Mouse (Mus musculus) hindbrain, embryonic 14.5 days (tissue): ENCODE results near the gene Sun3. TPM values are rescaled to one million over a fixed set of nuclear protein-coding genes. Genes with fewer than 3 reads are reported as not detected.

Experiments
- ATAC-seq: fragments of 200-750 bp; cut with Nextera tagmentation; 2 replicates; pipeline ENCODE4 v1.8.0; 2017; ENCODE audit warnings: moderate number of reproducible peaks, mild to moderate bottlenecking, moderate TSS enrichment, moderate library complexity; ENCODE audit not compliant: low FRiP score
- DNase-seq: peaks from one replicate; pipeline ENCODE4 v3.0.0-alpha.2; 2015; ENCODE audit warnings: low spot score
- H3K27ac ChIP-seq: fragments of 300-500 bp; sonication (generic); 2 replicates; pipeline ENCODE4 v1.5.1; 2014; ENCODE audit warnings: mild to moderate bottlenecking, moderate library complexity
- H3K27me3 ChIP-seq: fragments of 300-500 bp; sonication (generic); 2 replicates; pipeline ENCODE4 v1.6.1; 2014; ENCODE audit warnings: mild to moderate bottlenecking, low read length, mixed read lengths; ENCODE audit not compliant: control insufficient read depth, insufficient read depth
- H3K36me3 ChIP-seq: fragments of 300-500 bp; sonication (generic); replicated peaks from 2 replicates; pipeline ENCODE4 v1.6.1; 2014; ENCODE audit not compliant: control insufficient read depth, insufficient read depth
- H3K4me1 ChIP-seq: fragments of 300-500 bp; sonication (generic); replicated peaks from 2 replicates; pipeline ENCODE4 v1.6.1; 2014; ENCODE audit warnings: antibody characterized with exemption, low read length, mixed read lengths; ENCODE audit not compliant: control insufficient read depth, insufficient read depth
- H3K4me2 ChIP-seq: fragments of 300-500 bp; sonication (generic); replicated peaks from 2 replicates; pipeline ENCODE4 v1.6.1; 2014; ENCODE audit warnings: mild to moderate bottlenecking, moderate library complexity
- H3K4me3 ChIP-seq: fragments of 300-500 bp; sonication (generic); replicated peaks from 2 replicates; pipeline ENCODE4 v1.5.1; 2014; ENCODE audit warnings: mild to moderate bottlenecking, low read length
- H3K9ac ChIP-seq: fragments of 300-500 bp; sonication (generic); 2 replicates; pipeline ENCODE4 v1.6.1; 2014
- H3K9me3 ChIP-seq: fragments of 300-500 bp; sonication (generic); 2 replicates; pipeline ENCODE4 v1.6.1; 2016; ENCODE audit warnings: low read length; ENCODE audit not compliant: control insufficient read depth
- WGBS: fragments of 180-500 bp; shearing (Covaris S2); extraction: QIAGEN DNeasy Blood & Tissue Kit; methylation state at CpG from one replicate; pipeline ENCODE4 v1.1.7; 2014; 5-methylcytosine and 5-hydroxymethylcytosine counted together
- polyA plus RNA-seq: library from polyadenylated mRNA; unstranded; fragments of >200 nt; fragmentation: Nextera tagmentation; extraction: Ambion mirVana; gene quantifications from 2 replicates; pipeline ENCODE4 v1.2.1, GENCODE M21; 2014

Sun3 gene
- polyA plus RNA-seq, 1 experiment from 2014 or later = 0.33 TPM

DNA sequence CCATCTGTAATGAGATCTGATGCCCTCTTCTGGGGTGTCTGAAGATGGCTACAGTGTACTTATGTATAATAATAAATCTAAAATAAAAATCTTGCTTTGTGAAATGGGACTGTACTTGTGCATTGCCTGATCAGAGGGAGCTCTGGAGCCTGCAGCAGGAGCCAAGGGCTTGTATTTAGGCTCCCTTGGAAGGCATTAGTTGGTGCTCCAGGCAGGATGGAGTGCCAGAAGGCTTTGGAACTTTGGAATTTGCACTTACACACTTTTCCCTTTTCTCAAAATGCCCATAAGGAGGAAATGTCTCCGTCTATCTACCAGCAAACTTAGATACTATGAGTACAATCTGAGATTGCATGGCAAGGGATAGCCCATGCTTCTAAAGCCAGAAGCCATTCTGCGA is 2.2 kb downstream of the Sun3 start:
- no peaks in the 10 kb centered on the region for H3K4me1 ChIP-seq
- ATAC-seq = no peak
- H3K27me3 ChIP-seq = peaks cover 17% of the 10 kb centered on the region
- no peak overlapping the region for H3K4me3 ChIP-seq
- no peak overlapping the region for H3K9ac ChIP-seq
- H3K36me3 ChIP-seq = no peaks in the 10 kb centered on the region
- no peak overlapping the region for H3K27ac ChIP-seq
- no peak overlapping the region for H3K4me2 ChIP-seq
- WGBS = 93% methylated on average over 2 of the region's 2 CpGs
- H3K9me3 ChIP-seq = no peaks in the 10 kb centered on the region
- no peak for DNase-seq

DNA sequence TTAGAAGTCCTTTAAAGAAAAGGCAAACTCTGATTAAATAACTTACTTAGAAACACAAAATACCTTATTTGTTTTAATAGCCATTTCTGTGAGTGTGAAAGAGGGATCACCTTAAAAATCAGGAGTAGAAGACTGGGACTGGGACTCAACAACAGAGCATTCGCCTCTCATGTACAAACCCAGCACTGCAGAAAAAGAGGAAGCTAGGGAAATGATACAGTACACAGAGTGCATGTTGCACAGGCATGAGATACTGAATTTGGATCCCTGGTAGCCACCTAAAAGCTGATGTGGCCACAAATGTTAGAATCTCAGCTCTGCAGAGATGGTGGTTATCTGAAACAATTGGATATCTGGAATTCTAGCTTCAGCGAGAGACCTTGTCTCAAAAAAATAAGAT is 17.3 kb downstream of the Sun3 start:
- H3K27me3 ChIP-seq = no peaks in the 10 kb centered on the region
- no peak overlapping the region for H3K4me2 ChIP-seq
- H3K27ac ChIP-seq = no peak overlapping the region
- no peak overlapping the region for H3K9ac ChIP-seq
- no peaks in the 10 kb centered on the region for H3K9me3 ChIP-seq
- no peaks in the 10 kb centered on the region for H3K4me1 ChIP-seq
- H3K4me3 ChIP-seq = no peak overlapping the region
- no peak for ATAC-seq
- no peak for DNase-seq
- H3K36me3 ChIP-seq = no peaks in the 10 kb centered on the region
- 91% methylated on average over 2 of the region's 2 CpGs for WGBS

DNA sequence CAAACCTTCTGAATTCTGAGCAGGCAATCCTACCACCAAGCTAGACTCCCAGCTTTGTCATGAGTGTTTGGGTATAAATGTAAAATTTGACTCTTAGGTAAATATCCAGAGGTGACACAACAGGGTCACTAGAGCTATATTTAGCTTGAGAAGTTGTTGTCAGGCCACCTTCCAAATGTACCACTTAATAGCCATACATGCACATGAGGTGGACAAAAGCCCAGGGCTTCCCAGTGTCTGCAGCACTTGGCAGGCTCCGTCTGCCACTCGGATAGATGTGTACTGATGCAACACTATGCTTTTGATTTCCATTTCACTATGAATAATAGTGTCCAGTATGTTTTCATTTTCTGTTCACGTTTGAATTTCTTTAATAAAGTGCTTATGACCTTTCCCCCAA is 23.6 kb downstream of the Sun3 start:
- Histone ChIP-seq H3K4me3 (no peak overlapping the region), H3K27ac (no peak overlapping the region), H3K9ac (no peak overlapping the region), H3K4me1 (no peaks in the 10 kb centered on the region), H3K4me2 (no peak overlapping the region), H3K9me3 (no peaks in the 10 kb centered on the region), H3K27me3 (no peaks in the 10 kb centered on the region), H3K36me3 (no peaks in the 10 kb centered on the region)
- 83% methylated on average over 3 of the region's 3 CpGs for WGBS
- DNase-seq (no peak), ATAC-seq (no peak)

DNA sequence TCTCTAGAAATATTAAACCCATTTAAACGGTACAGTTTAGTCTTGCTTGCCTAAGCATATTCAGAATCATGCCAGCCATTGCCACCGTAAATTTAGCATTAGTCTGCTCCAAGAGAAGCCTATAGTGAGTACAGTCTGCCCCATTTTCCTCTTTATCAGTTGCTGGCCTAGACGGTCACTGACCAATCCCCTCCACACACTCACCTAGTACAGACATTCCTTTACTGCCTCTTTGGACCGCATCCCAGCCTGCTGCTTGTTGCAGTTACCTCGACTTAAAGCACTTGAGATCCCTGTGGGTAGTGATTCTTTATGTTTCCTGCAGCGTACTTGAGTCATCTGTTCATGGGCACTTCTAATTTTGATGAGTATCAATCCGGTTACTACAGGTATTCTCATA is 24.0 kb downstream of the Sun3 start:
- H3K4me2 ChIP-seq = no peak overlapping the region
- WGBS = 83% methylated on average over 7 of the region's 7 CpGs
- no peaks in the 10 kb centered on the region for H3K9me3 ChIP-seq
- ATAC-seq (no peak), DNase-seq (no peak)
- H3K27me3 ChIP-seq = no peaks in the 10 kb centered on the region
- H3K36me3 ChIP-seq = no peaks in the 10 kb centered on the region
- no peak overlapping the region for H3K4me3 ChIP-seq
- H3K9ac ChIP-seq = no peak overlapping the region
- no peak overlapping the region for H3K27ac ChIP-seq
- no peaks in the 10 kb centered on the region for H3K4me1 ChIP-seq

DNA sequence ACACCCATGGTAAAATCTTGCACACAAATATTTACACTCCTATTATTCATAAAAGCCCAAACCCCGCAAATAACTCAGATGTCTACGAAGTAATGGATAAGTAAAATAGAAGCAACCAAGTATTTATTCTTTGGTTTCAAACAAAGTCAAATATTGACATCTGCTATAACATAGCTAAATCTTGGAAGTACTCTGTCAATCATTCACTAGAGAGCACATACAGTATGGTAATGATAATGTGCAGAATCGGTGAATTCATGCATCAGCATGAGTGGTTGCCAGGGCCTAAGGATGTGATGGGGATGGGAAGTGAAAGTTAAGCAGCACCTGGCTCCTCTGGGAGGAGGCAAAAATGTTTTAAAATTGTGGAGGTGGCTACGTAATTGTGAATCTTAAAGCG is 28.6 kb downstream of the Sun3 start:
- 95% methylated on average over 5 of the region's 5 CpGs for WGBS
- H3K4me3 ChIP-seq = no peak overlapping the region
- no peak for ATAC-seq
- H3K9ac ChIP-seq = no peak overlapping the region
- H3K4me1 ChIP-seq = no peaks in the 10 kb centered on the region
- no peaks in the 10 kb centered on the region for H3K27me3 ChIP-seq
- DNase-seq = no peak
- no peak overlapping the region for H3K4me2 ChIP-seq
- no peak overlapping the region for H3K27ac ChIP-seq
- no peaks in the 10 kb centered on the region for H3K9me3 ChIP-seq
- H3K36me3 ChIP-seq = no peaks in the 10 kb centered on the region

DNA sequence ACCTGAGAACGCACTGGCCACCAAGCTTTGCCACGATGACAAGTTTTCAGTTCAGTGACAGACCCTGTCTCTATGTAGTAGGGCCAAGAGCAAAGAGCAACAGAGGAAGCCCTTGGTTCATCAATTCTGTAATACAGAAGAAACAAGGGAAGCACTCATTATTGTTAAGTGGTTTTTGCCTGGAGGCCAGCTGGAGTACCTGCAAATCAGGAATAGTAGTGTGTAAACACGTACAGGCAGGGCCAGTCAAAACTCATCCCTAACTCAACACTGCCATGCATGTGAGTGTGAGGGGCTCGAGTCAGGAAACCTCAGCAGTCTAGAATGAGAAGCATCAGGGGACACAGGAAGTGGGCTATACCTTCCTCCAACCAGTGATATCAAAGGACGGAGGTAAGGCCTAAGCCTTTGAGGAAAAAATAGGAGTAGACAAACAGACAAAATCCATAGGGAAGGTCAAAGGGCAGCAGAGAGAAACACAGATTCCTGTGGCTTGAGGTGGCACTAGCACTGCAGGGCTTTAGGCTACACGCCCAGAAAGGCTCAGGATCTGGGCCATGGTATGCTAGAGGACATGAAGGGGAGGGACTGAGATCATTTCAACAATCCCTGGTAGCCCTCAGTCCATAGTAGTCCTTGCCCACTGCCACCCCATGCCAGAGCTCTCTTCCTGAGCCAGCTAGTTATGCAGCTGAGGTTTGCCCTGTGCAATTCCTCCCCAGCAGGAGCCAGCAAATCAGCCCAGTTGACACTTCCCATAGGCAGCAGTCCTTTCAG is 30.1 kb downstream of the Sun3 start:
- H3K27me3 ChIP-seq = no peaks in the 10 kb centered on the region
- 81% methylated on average over 6 of the region's 6 CpGs for WGBS

DNA sequence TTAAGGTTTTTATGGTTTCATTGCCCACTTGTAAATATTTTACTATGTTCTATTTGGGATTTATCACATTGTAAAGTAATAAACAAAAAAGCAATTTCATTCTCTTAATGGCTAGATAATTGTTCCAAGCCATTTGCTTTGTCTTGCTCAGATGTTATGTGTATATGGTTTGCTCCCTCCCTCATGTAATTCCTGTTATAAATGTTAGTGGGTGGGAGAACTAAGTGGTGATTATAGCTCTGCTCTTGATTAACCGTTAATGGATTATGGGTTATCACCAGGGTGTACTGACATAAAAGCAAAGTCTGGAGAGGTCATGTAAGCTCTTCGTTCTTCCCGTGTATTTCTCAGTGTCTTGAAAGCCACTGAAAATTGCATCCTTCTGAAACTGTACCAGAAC is 34.1 kb downstream of the Sun3 start:
- 83% methylated on average over 3 of the region's 3 CpGs for WGBS
- Histone ChIP-seq H3K4me3 (no peak overlapping the region), H3K4me2 (no peak overlapping the region), H3K9ac (no peak overlapping the region), H3K4me1 (peaks cover 7% of the 10 kb centered on the region), H3K36me3 (no peaks in the 10 kb centered on the region), H3K27ac (no peak overlapping the region), H3K27me3 (no peaks in the 10 kb centered on the region), H3K9me3 (no peaks in the 10 kb centered on the region)
- ATAC-seq = no peak
- no peak for DNase-seq

More for the DNA sequence above, 30.1 kb downstream of the Sun3 start:
- Histone ChIP-seq H3K4me2 (no peak overlapping the region), H3K27ac (no peak overlapping the region), H3K36me3 (no peaks in the 10 kb centered on the region), H3K4me3 (no peak overlapping the region), H3K4me1 (no peaks in the 10 kb centered on the region), H3K9me3 (no peaks in the 10 kb centered on the region), H3K9ac (no peak overlapping the region)
- ATAC-seq = no peak
- DNase-seq = no peak

DNA sequence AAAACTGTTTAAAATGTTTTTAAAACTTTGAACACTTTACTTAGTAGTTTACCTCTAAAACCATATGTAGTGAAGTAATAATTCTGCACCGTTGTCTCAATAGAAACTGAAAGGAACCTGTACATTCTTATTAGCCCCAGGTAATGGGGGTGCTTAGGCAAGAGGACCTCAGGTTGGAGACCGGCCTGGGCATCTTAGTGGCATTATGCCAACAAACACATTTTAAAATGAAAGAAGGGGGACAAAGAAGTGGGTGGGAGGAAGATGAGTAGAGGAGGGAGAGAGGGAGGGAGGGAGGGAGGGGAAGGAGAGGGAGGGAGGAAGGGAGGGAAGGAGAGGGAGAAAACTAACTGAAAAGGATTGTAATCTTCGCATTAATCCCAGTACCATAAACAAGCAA is 37.4 kb downstream of the Sun3 start:
- ATAC-seq (no peak; the same call in 1 of the 2 replicates), DNase-seq (no peak)
- Histone ChIP-seq H3K4me2 (peak overlapping the region; percentile 75), H3K4me3 (peak overlapping the region; percentile 70), H3K36me3 (no peaks in the 10 kb centered on the region), H3K27ac (no peak overlapping the region; the same call in 1 of the 2 replicates), H3K4me1 (peaks cover 9% of the 10 kb centered on the region), H3K9me3 (no peaks in the 10 kb centered on the region), H3K27me3 (no peaks in the 10 kb centered on the region), H3K9ac (peak overlapping the region; percentile 78)
- 4% methylated on average over 3 of the region's 3 CpGs for WGBS

DNA sequence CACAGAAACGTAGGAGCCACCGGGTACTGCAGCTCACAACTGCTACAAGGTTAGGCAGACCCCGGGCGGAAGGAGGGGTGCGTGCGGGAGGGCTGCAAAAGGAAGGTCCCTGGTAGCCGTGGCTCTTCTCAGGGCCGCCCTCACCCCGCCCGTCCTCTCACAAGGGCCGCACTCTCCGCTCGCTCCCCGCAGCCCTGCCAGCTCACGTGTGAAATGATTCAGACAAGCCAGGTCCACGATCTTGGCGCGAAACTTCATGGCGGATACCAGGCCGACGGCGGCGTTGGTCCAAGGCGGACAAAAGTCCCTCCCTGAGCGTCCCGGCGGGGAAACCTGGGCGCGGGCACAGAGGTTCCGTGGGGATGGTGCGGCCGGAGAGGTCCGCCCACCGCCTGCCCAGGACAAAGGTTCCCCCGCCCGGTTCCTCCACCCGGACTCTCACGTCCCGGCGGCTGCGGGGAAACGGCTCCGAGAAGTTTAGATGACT is 37.9 kb downstream of the Sun3 start, which contains the start of gene Hus1:
Gene Hus1, minus strand, starts transcription at position 339 of the 487 bp plus-strand sequence.
- Histone ChIP-seq H3K27ac (peak within 1 kb of the TSS; percentile 71), H3K4me2 (peak within 1 kb of the TSS; percentile 75), H3K4me1 (peaks cover 9% of the 10 kb centered on the region), H3K4me3 (peak within 1 kb of the TSS; percentile 70), H3K9ac (peak within 1 kb of the TSS; percentile 78), H3K36me3 (peaks cover under 1% of the 10 kb centered on the region; the same call in 1 of the 2 replicates), H3K9me3 (no peaks in the 10 kb centered on the region), H3K27me3 (no peaks in the 10 kb centered on the region)
- DNase-seq (peak; percentile 72), ATAC-seq (peak; percentile 94)
- under 1% methylated on average over 43 of the region's 43 CpGs for WGBS
